Mouse (Mus musculus) common myeloid progenitor, adult 5-6 weeks (primary cell): ENCODE results near the gene Neurl1a. TPM values are rescaled to one million over a fixed set of nuclear protein-coding genes. Genes with fewer than 3 reads are reported as not detected.

Source experiments
- ATAC-seq: replicated peaks from 2 replicates; pipeline ENCODE4 v1.8.0; 2016; ENCODE audit warnings: low read depth, mild to moderate bottlenecking, moderate TSS enrichment, inconsistent platforms; ENCODE audit not compliant: poor library complexity, severe bottlenecking
- total RNA-seq: library from RNA; stranded (forward); fragments of 200-1000, 187-1606 nt; gene quantifications from 2 replicates; pipeline ENCODE4 v1.2.3, GENCODE M21; 2017

Neurl1a gene
- total RNA-seq, 1 experiment from 2014 or later: 0.09 TPM

GRCm38 (mm10) chr19:47206126-47206525 is 27.5 kb downstream of the Neurl1a start:
- ATAC-seq: no peak

GRCm38 (mm10) chr19:47210432-47210831 is 31.8 kb downstream of the Neurl1a start:
- ATAC-seq: no peak

GRCm38 (mm10) chr19:47211609-47212312 is 33.1 kb downstream of the Neurl1a start:
- ATAC-seq: no peak

GRCm38 (mm10) chr19:47212401-47212800 is 33.8 kb downstream of the Neurl1a start:
- no peak for ATAC-seq

- no peak for ATAC-seq
These were observed 34.9 kb downstream of the Neurl1a start for GRCm38 (mm10) chr19:47213470-47213869.

GRCm38 (mm10) chr19:47216766-47217165 is 38.1 kb downstream of the Neurl1a start:
- ATAC-seq: no peak

- peak; percentile 80 for ATAC-seq
These were observed 41.0 kb downstream of the Neurl1a start for GRCm38 (mm10) chr19:47219622-47220021.

GRCm38 (mm10) chr19:47220232-47220631 is 41.6 kb downstream of the Neurl1a start:
- no peak for ATAC-seq

- ATAC-seq: no peak
These were observed 42.4 kb downstream of the Neurl1a start for GRCm38 (mm10) chr19:47221006-47221405.

GRCm38 (mm10) chr19:47221500-47222153 is 43.0 kb downstream of the Neurl1a start:
- ATAC-seq: no peak

GRCm38 (mm10) chr19:47222154-47222840 is 43.7 kb downstream of the Neurl1a start:
- ATAC-seq: no peak

GRCm38 (mm10) chr19:47222841-47223557 is 44.4 kb downstream of the Neurl1a start:
- no peak for ATAC-seq

GRCm38 (mm10) chr19:47224743-47225142 is 46.1 kb downstream of the Neurl1a start:
- ATAC-seq: peak; percentile 73

- no peak for ATAC-seq
These were observed 47.2 kb downstream of the Neurl1a start for GRCm38 (mm10) chr19:47225791-47226190.

- ATAC-seq: peak; percentile 48
These were observed 50.2 kb downstream of the Neurl1a start for GRCm38 (mm10) chr19:47228725-47229252.

- no peak for ATAC-seq
These were observed 50.8 kb downstream of the Neurl1a start for GRCm38 (mm10) chr19:47229461-47229860.

- ATAC-seq: no peak
These were observed 51.5 kb downstream of the Neurl1a start for GRCm38 (mm10) chr19:47230082-47230481.

GRCm38 (mm10) chr19:47230682-47231081 is 52.1 kb downstream of the Neurl1a start:
- no peak for ATAC-seq

- ATAC-seq: no peak
These were observed 52.8 kb downstream of the Neurl1a start for GRCm38 (mm10) chr19:47231389-47231788.
